Comparison of ENCODE assay signal across 11 mouse cellular contexts in the genomic region with DNA sequence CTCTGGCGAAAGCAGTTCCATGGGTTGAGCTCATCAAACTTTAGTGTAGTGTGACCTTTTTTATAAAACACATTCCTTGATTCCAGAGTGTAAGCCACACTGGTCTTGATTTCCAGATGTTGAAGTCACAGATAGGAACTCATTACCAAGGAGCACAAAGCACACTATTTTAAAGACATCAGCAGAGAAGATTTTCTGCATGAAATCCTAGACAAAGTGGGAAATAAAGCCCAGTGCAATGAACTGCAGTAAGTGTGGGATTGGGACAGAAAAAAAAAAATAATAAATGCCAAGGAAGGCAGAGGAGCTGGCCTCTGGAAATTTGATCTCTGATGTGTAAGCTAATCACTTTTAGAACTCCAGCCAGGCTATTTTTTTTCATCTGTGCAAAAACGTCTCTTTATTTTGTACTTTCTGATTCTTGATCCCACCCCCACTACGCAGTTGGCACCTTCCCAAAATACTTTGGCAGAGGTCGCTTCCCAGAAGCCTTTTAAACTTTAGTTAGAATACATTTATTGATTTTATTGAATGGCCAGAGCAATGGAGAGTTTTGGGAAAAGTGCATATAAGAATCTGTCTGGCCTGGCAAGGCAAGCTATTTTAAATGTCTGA.
DNase-seq lines count a peak whose midpoint lies in the region; ATAC-seq lines count a peak whose summit lies in the region.
"Had no signal": no experiment of that assay in that cellular context is flagged by ENCODE, and none has a peak within 500 bp of the region (broad histone marks: within the 10 kb centered on the region; RNA-seq: fewer than 3 reads in every experiment).

No protein-coding gene starts in this region.

- no peaks in the 10 kb centered on the region for H3K36me3 ChIP-seq in limb, embryonic 12.5 days
- H3K36me3 ChIP-seq in limb, embryonic 10.5 days = no peaks in the 10 kb centered on the region
- no peaks in the 10 kb centered on the region for H3K36me3 ChIP-seq in embryonic facial prominence, embryonic 13.5 days
- H3K36me3 ChIP-seq: forebrain, embryonic 10.5 days had no signal

- H3K27ac ChIP-seq in limb, embryonic 12.5 days = peak overlapping the region; percentile 71
- H3K27ac ChIP-seq in limb, embryonic 10.5 days = no peak overlapping the region
- H3K27ac ChIP-seq in embryonic facial prominence, embryonic 13.5 days = peak overlapping the region; percentile 28; the same call in 1 of the 2 replicates
- H3K27ac ChIP-seq: forebrain, embryonic 10.5 days had no signal

- H3K9ac ChIP-seq in limb, embryonic 12.5 days (replicated peaks) = no peak overlapping the region
- H3K9ac ChIP-seq in embryonic facial prominence, embryonic 13.5 days = no peak overlapping the region

- intact Hi-C loops in gastrocnemius, postnatal 14 days (cut with DNase I; ENCODE audit: low total_unique reads) = no loop called here
- intact Hi-C loops in gastrocnemius, postnatal 36 days (cut with DNase I) = no loop called here

- no peak overlapping the region for H3K4me2 ChIP-seq in limb, embryonic 12.5 days
- no peak overlapping the region for H3K4me2 ChIP-seq in embryonic facial prominence, embryonic 13.5 days

- peaks cover 4% of the 10 kb centered on the region; the same call in 1 of the 2 replicates for H3K4me1 ChIP-seq in limb, embryonic 12.5 days (replicated peaks)
- H3K4me1 ChIP-seq in limb, embryonic 10.5 days = peaks cover 7% of the 10 kb centered on the region; the same call in 1 of the 2 replicates
- peaks cover 6% of the 10 kb centered on the region; the same call in 1 of the 2 replicates for H3K4me1 ChIP-seq in embryonic facial prominence, embryonic 13.5 days

- peak; percentile 9 for DNase-seq in gastrocnemius, postnatal 14 days
- no peak for DNase-seq in gastrocnemius, postnatal 36 days
- no peak for DNase-seq in limb, embryonic 10.5 days (ENCODE audit: low spot score)
- DNase-seq in 3T3-L1 (ENCODE audit: low read depth, low spot score) = peak; percentile 66
- DNase-seq in spleen, postnatal 36 days (ENCODE audit: low spot score in 2 of 2) = no peak
- no peak for DNase-seq in right cerebral cortex, adult 18-20 months
- DNase-seq: kidney, adult 2 months; thymus, postnatal 14 days had no signal

- ATAC-seq in limb, embryonic 12.5 days (ENCODE audit: insufficient number of reproducible peaks, insufficient read depth, low FRiP score, low TSS enrichment, low read depth) = no peak; the same call in 1 of the 2 replicates
- no peak for ATAC-seq in embryonic facial prominence, embryonic 13.5 days (ENCODE audit: insufficient number of reproducible peaks, insufficient read depth, low FRiP score, low TSS enrichment, low read depth)

- no peaks in the 10 kb centered on the region for H3K27me3 ChIP-seq in limb, embryonic 12.5 days
- no peaks in the 10 kb centered on the region for H3K27me3 ChIP-seq in limb, embryonic 10.5 days (ENCODE audit: low read depth, poor library complexity, severe bottlenecking)
- H3K27me3 ChIP-seq in embryonic facial prominence, embryonic 13.5 days = no peaks in the 10 kb centered on the region

- 23% methylated on average over 4 of the region's 4 CpGs for WGBS in limb, embryonic 12.5 days
- WGBS in limb, embryonic 10.5 days = 60% methylated on average over 4 of the region's 4 CpGs
- 17% methylated on average over 4 of the region's 4 CpGs for WGBS in embryonic facial prominence, embryonic 13.5 days

- H3K4me3 ChIP-seq in limb, embryonic 12.5 days (replicated peaks) = no peak overlapping the region
- H3K4me3 ChIP-seq in limb, embryonic 10.5 days = no peak overlapping the region
- no peak overlapping the region for H3K4me3 ChIP-seq in embryonic facial prominence, embryonic 13.5 days
- H3K4me3 ChIP-seq: forebrain, embryonic 10.5 days had no signal

- H3K9me3 ChIP-seq in limb, embryonic 12.5 days = no peaks in the 10 kb centered on the region
- H3K9me3 ChIP-seq in limb, embryonic 10.5 days (replicated peaks) = no peaks in the 10 kb centered on the region
- H3K9me3 ChIP-seq in embryonic facial prominence, embryonic 13.5 days = no peaks in the 10 kb centered on the region
- H3K9me3 ChIP-seq: forebrain, embryonic 10.5 days had no signal

Comparison
In these comparisons a context has a peak if more than half of its experiments do, and no peak if none do; other contexts are left out.
1. DNase-seq: peak in gastrocnemius, postnatal 14 days (single experiment) and 3T3-L1 (single experiment); none in gastrocnemius, postnatal 36 days (0 of 2), limb, embryonic 10.5 days (single experiment), spleen, postnatal 36 days (0 of 2) and right cerebral cortex, adult 18-20 months (single experiment).